Mouse (Mus musculus) ES-Bruce4 (cell line): ENCODE results near the gene Rfxank.

ENCODE experiments used
- CTCF ChIP-seq: IDR thresholded peaks from one replicate; pipeline ENCODE4 v1.8.1; 2011; ENCODE audit warnings: low read depth, low read length
- EP300 ChIP-seq: IDR thresholded peaks from 2 replicates; pipeline ENCODE4 v1.6.1; 2011; ENCODE audit warnings: low read depth, low read length; ENCODE audit not compliant: insufficient read depth
- POLR2A ChIP-seq: IDR thresholded peaks from one replicate; pipeline ENCODE4 v1.8.1; 2011; ENCODE audit warnings: low read length; ENCODE audit not compliant: insufficient read depth

- TF ChIP-seq POLR2A (no peak), CTCF (no peak), EP300 (no peak)
Observed at GRCm38 (mm10) chr8:70128435-70128834, 10.5 kb downstream of the Rfxank start.
